Mouse (Mus musculus) spleen, adult 2 months (tissue): ENCODE results near the gene Akap13. TPM values are rescaled to one million over a fixed set of nuclear protein-coding genes. Genes with fewer than 3 reads are reported as not detected.

Experiments
- DNase-seq, 2 experiments: peaks; one replicate each; pipeline versions ENCODE4 v3.0.0 to v3.0.0-alpha.2; 2012 to 2021; ENCODE audit warnings: low spot score in 2 of 2, low read depth in 1 of 2
- H3K27ac ChIP-seq: fragments of 200-500 bp; 2 replicates; pipeline ENCODE4 v1.5.1; 2012; ENCODE audit warnings: low read length, inconsistent platforms; ENCODE audit not compliant: insufficient read depth
- H3K27me3 ChIP-seq: fragments of 200-500 bp; 2 replicates; pipeline ENCODE4 v1.6.1; 2012; ENCODE audit warnings: mild to moderate bottlenecking, moderate library complexity, low read length, inconsistent platforms; ENCODE audit not compliant: control insufficient read depth, insufficient read depth
- H3K36me3 ChIP-seq: fragments of 200-500 bp; 2 replicates; pipeline ENCODE4 v1.6.1; 2012; ENCODE audit warnings: mild to moderate bottlenecking, low read length, inconsistent platforms; ENCODE audit not compliant: control insufficient read depth, insufficient read depth
- H3K4me1 ChIP-seq: fragments of 200-500 bp; 2 replicates; pipeline ENCODE4 v1.6.1; 2011; ENCODE audit warnings: inconsistent platforms; ENCODE audit not compliant: control insufficient read depth, insufficient read depth, insufficient read length
- H3K4me3 ChIP-seq: fragments of 200-500 bp; 2 replicates; pipeline ENCODE4 v1.5.1; 2011; ENCODE audit warnings: mild to moderate bottlenecking, inconsistent platforms; ENCODE audit not compliant: insufficient read depth, insufficient read length; ENCODE audit errors: extremely low read depth
- CTCF ChIP-seq: fragments of 200-500 bp; IDR thresholded peaks from 2 replicates; pipeline ENCODE4 v1.5.1; 2011; ENCODE audit warnings: mild to moderate bottlenecking, inconsistent platforms; ENCODE audit not compliant: insufficient read depth, insufficient read length, insufficient replicate concordance; ENCODE audit errors: extremely low read depth
- POLR2A ChIP-seq: fragments of 200-500 bp; IDR thresholded peaks from 2 replicates; pipeline ENCODE4 v1.6.1; 2011; ENCODE audit warnings: low read depth, low read length, inconsistent platforms
- WGBS: fragments of 180-500 bp; shearing (Covaris S2); methylation state at CpG from one replicate; pipeline ENCODE4 v1.1.7; 2018; 5-methylcytosine and 5-hydroxymethylcytosine counted together
- polyA plus RNA-seq: library from polyadenylated mRNA; depleted of rRNA; stranded (reverse); fragments of >200 nt; gene quantifications from 2 replicates; pipeline ENCODE4 v1.2.3, GENCODE M21; 2012

The Akap13 gene
- polyA plus RNA-seq, 1 experiment: 34.2 TPM

GRCm38 (mm10) chr7:75539168-75539567 is 83.8 kb downstream of the Akap13 start:
- H3K36me3 ChIP-seq: no peaks in the 10 kb centered on the region
- TF ChIP-seq POLR2A (no peak), CTCF (no peak)
- 86% methylated on average over 3 of the region's 3 CpGs for WGBS
- H3K4me1 ChIP-seq: peaks cover 10% of the 10 kb centered on the region; the same call in 1 of the 2 replicates
- no peak overlapping the region for H3K27ac ChIP-seq
- no peak for DNase-seq
- H3K4me3 ChIP-seq: no peak overlapping the region
- no peaks in the 10 kb centered on the region for H3K27me3 ChIP-seq

GRCm38 (mm10) chr7:75549856-75550255 is 94.5 kb downstream of the Akap13 start:
- Histone ChIP-seq H3K4me1 (peaks cover 2% of the 10 kb centered on the region; the same call in 1 of the 2 replicates), H3K27ac (no peak overlapping the region), H3K27me3 (no peaks in the 10 kb centered on the region), H3K4me3 (no peak overlapping the region), H3K36me3 (no peaks in the 10 kb centered on the region)
- TF ChIP-seq POLR2A (no peak), CTCF (no peak)
- 88% methylated on average over 3 of the region's 3 CpGs for WGBS
- no peak for DNase-seq

DNA sequence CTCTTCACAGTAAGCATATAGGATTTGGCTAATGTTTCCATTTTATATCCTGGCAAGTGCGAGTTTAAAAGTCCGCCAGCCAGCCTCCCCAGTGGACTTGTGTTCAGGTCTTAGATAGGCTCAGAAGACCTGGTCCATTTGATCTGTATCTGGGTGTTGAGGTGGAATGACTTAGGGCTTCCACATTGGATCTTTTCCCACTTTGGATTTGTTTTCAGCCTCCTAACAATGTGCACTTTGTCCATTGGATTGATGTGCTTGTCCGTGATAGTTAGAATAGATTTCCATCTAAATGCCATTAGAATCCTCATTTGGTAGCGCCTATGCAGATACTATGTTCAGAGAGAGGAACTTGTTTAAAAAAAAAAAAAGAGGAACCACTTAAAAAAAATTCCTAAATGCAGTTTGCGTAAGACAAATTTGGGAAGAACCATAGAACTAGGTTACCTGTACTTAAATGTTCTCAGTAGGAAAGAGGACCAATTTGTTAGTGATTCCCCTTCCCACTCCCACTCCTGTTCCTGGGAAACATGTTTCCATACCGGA is 95.5 kb downstream of the Akap13 start:
- Histone ChIP-seq H3K4me1 (peaks cover 2% of the 10 kb centered on the region; the same call in 1 of the 2 replicates), H3K36me3 (no peaks in the 10 kb centered on the region), H3K27me3 (no peaks in the 10 kb centered on the region), H3K4me3 (no peak overlapping the region), H3K27ac (no peak overlapping the region)
- TF ChIP-seq POLR2A (no peak), CTCF (no peak)
- WGBS: 77% methylated on average over 6 of the region's 6 CpGs
- DNase-seq: no peak

DNA sequence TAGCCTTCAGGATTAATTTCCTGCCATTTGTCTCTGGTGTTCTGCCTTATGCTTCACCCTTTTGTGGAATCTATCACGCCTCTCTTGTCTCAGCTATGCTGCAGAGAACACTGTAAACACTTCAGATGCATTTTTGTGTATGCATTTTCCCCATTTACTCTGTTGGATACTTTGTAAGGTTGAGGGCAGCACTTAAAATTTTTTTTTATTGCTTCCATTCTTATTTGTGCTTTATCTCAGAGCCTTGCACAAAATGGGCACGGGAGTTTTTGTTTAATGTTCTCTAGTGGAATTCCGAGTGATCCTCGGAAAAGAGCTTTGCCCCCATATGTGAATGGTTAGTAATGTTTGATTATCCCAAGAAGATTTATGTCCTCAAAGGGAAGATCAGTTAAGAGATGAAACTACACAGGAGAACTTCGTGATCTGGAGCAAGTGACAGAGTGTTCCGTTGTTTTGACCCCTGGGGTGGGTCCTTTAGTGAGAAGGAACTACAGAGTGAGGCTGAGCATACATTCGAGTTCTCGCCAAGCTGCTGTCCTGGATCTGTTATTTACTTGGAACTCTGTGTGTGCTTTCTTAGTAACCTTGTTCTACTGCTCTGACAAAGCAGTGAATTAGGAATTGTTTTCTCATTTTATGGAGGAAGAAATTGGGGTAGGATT is 97.8 kb downstream of the Akap13 start:
- H3K4me3 ChIP-seq: no peak overlapping the region
- H3K36me3 ChIP-seq: no peaks in the 10 kb centered on the region
- no peaks in the 10 kb centered on the region for H3K27me3 ChIP-seq
- H3K27ac ChIP-seq: no peak overlapping the region
- WGBS: 94% methylated on average over 8 of the region's 8 CpGs
- DNase-seq: no peak
- H3K4me1 ChIP-seq: peaks cover 2% of the 10 kb centered on the region; the same call in 1 of the 2 replicates
- TF ChIP-seq CTCF (no peak), POLR2A (no peak)

DNA sequence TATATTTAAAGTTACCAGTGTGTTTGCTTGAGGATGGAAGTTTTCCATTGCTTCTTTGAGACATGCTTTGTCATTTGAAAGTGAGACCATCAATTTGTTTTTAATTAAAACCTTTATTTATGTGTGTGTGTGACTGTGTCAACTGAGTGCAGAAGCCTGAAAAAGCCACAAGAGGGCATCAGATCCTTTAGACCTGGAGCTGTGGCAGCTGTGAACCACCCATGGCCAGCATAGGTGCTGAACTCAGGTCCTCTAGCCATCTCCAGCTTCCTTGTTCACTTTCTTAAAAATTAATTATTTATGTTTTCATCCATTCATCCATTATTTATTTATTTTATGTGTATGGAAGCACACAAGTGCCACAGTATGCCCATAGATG is 98.3 kb downstream of the Akap13 start:
- no peaks in the 10 kb centered on the region for H3K27me3 ChIP-seq
- H3K27ac ChIP-seq: no peak overlapping the region
- TF ChIP-seq CTCF (no peak), POLR2A (no peak)
- H3K4me1 ChIP-seq: peaks cover 2% of the 10 kb centered on the region; the same call in 1 of the 2 replicates
- H3K36me3 ChIP-seq: no peaks in the 10 kb centered on the region
- no peak overlapping the region for H3K4me3 ChIP-seq
- no peak for DNase-seq

DNA sequence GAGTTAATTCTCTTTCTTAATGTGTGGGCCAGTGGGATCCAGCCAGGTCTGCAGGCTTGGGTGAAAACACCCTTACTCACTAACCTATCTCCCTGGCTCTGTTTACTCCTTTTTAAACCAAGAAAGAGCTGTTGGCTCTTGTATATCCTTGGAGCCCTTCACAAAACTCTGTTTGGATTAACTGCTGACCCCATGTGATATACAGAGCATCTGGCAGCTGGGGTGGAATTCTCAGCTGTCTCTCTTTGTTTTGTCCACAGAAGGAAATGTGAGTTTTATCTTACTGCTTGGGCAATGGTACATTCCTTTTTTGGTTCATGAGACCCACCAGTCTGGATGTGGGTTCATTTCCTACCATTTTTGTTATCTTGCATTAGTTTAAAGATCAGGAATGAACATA is 98.7 kb downstream of the Akap13 start:
- Histone ChIP-seq H3K27ac (no peak overlapping the region), H3K4me1 (peaks cover 2% of the 10 kb centered on the region; the same call in 1 of the 2 replicates), H3K36me3 (no peaks in the 10 kb centered on the region), H3K4me3 (no peak overlapping the region), H3K27me3 (no peaks in the 10 kb centered on the region)
- no peak for DNase-seq
- TF ChIP-seq CTCF: no peak
- TF ChIP-seq POLR2A: no peak

- 54% methylated on average over 6 of the region's 6 CpGs for WGBS
- no peak for DNase-seq
- TF ChIP-seq CTCF (no peak), POLR2A (no peak)
- no peak overlapping the region for H3K27ac ChIP-seq
- no peaks in the 10 kb centered on the region; the same call in 1 of the 2 replicates for H3K4me1 ChIP-seq
- no peaks in the 10 kb centered on the region for H3K27me3 ChIP-seq
- H3K36me3 ChIP-seq: no peaks in the 10 kb centered on the region
- no peak overlapping the region for H3K4me3 ChIP-seq
These were observed 100.6 kb downstream of the Akap13 start for GRCm38 (mm10) chr7:75555940-75556339.
